Mouse (Mus musculus) brain, embryonic 14.5 days (tissue): Measurements from ENCODE around the gene Cipc.

ENCODE experiments used
- CTCF ChIP-seq: fragments of 200-500 bp; IDR thresholded peaks from 2 replicates; pipeline ENCODE4 v1.5.1; 2012; ENCODE audit warnings: inconsistent platforms, mild to moderate bottlenecking, moderate library complexity, borderline replicate concordance; ENCODE audit not compliant: insufficient read depth, insufficient read length; ENCODE audit errors: extremely low read depth
- POLR2A ChIP-seq: fragments of 200-500 bp; IDR thresholded peaks from 2 replicates; pipeline ENCODE4 v1.6.1; 2012; ENCODE audit warnings: mild to moderate bottlenecking, inconsistent platforms, borderline replicate concordance; ENCODE audit not compliant: poor library complexity, insufficient read depth, insufficient read length, severe bottlenecking; ENCODE audit errors: extremely low read depth

GRCm38 (mm10) chr12:86946862-86947574 lies at the start of gene Cipc:
- TF ChIP-seq CTCF (no peak), POLR2A (peak; percentile 34; the same call in 1 of the 2 replicates)
